Mouse (Mus musculus) mammary gland, adult 2 months (tissue): ENCODE results near the gene Vmn2r9. TPM values are rescaled to one million over a fixed set of nuclear protein-coding genes. Genes with fewer than 3 reads are reported as not detected.

ENCODE experiments used
- polyA plus RNA-seq: library from polyadenylated mRNA; depleted of rRNA; stranded (reverse); fragments of >200 nt; gene quantifications from 2 replicates; pipeline ENCODE4 v1.2.3, GENCODE M21; 2012; ENCODE audit warnings: low replicate concordance; rRNA removed

Vmn2r9 gene
- polyA plus RNA-seq: not detected in 2 replicates

DNA sequence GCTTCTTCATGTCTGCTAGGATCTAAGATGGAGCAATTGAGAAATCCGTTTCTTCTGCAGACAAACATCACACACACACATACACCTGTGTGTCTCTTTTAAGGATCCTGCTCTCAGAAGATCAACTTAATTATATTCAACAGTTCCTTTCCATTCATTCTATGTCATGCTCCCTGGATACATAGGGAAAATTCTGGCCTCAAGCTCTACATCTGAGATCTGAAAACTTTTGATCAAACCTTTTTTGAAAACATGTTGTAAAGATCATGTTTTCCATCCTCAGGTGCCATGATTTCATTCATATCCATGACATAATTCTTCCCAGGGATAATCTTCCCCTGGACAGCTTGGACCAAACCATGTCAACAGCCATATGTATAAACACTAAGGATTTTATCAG is at the start of gene Vmn2r9:
Gene Vmn2r9, minus strand, starts transcription at position 101 of the 400 bp plus-strand sequence.

DNA sequence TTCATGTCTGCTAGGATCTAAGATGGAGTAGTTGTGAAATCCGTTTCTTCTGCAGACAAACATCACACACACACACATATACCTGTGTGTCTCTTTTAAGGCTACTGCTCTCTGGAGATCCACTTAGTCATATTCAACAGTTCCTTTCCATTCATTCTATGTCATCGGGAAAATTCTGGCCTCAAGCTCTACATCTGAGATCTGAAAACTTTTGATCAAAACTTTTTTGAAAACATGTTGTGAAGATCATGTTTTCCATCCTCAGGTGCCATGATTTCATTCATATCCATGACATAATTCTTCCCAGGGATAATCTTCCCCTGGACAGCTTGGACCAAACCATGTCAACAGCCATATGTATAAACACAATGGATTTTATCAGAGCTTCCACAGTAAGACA is 43.7 kb downstream of the Vmn2r9 start, which contains the start of gene Vmn2r8:
Gene Vmn2r8, minus strand, starts transcription at position 101 of the 400 bp plus-strand sequence.

DNA sequence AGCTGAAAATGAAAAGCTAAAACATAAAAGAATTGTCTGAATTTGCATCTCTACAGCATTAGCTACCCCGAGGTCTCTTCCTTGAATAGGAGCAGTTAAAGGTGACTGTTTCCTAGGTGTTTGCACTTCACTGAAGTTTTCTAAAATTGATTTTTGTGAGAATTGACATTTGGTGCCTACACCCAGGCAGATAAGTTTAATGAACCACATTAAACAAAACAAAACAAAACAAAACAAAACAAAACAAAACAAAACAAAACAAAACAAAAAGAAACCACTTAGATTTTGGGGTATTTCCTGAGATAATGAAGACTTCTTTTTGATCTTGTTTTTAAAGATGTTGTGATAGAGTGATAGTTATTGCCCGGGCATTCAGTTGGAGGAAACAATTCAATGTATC is 57.1 kb downstream of the Vmn2r9 start, which contains the start of gene Tmed11:
Gene Tmed11, minus strand, starts transcription at position 101 of the 400 bp plus-strand sequence.

Other genes with a start within 250 kb of the Vmn2r9 start
- gene Gak, start 222.8 kb downstream of the Vmn2r9 start, polyA plus RNA-seq: 81.2 and 87.3 TPM in 2 replicates
- 50.8 and 77.4 TPM in 2 replicates for gene Tmem175, start 222.8 kb downstream of the Vmn2r9 start, polyA plus RNA-seq
- gene Idua, start 192.3 kb downstream of the Vmn2r9 start, polyA plus RNA-seq: 29.9 and 32.8 TPM in 2 replicates
- 21.7 and 27.2 TPM in 2 replicates for gene Dgkq, start 182.9 kb downstream of the Vmn2r9 start, polyA plus RNA-seq
- 0.13 and 0.70 TPM in 2 replicates for gene Slc26a1, start 177.0 kb downstream of the Vmn2r9 start, polyA plus RNA-seq
- 173 and 187 TPM in 2 replicates for gene Fgfrl1, start 160.2 kb downstream of the Vmn2r9 start, polyA plus RNA-seq
- not detected in 2 replicates for gene Rnf212, start 77.6 kb downstream of the Vmn2r9 start, polyA plus RNA-seq
- gene Tmed11, start 57.2 kb downstream of the Vmn2r9 start, polyA plus RNA-seq: not detected in 2 replicates
- not detected in 2 replicates for gene Vmn2r8, start 43.8 kb downstream of the Vmn2r9 start, polyA plus RNA-seq
- not detected in 2 replicates for gene Vmn2r10, start 153.9 kb upstream of the Vmn2r9 start, polyA plus RNA-seq
- gene Vmn2r11, start 207.0 kb upstream of the Vmn2r9 start, polyA plus RNA-seq: not detected in 2 replicates
- not detected in 2 replicates for gene Vmn2r12, start 245.3 kb upstream of the Vmn2r9 start, polyA plus RNA-seq